Mouse (Mus musculus): Measurements from ENCODE around the gene Ccp110. TPM values are rescaled to one million over a fixed set of nuclear protein-coding genes. Genes with fewer than 3 reads are reported as not detected.

Ccp110 gene
- total RNA-seq, 2 experiments from 2014 or later: 4.1 to 4.8 TPM

DNA sequence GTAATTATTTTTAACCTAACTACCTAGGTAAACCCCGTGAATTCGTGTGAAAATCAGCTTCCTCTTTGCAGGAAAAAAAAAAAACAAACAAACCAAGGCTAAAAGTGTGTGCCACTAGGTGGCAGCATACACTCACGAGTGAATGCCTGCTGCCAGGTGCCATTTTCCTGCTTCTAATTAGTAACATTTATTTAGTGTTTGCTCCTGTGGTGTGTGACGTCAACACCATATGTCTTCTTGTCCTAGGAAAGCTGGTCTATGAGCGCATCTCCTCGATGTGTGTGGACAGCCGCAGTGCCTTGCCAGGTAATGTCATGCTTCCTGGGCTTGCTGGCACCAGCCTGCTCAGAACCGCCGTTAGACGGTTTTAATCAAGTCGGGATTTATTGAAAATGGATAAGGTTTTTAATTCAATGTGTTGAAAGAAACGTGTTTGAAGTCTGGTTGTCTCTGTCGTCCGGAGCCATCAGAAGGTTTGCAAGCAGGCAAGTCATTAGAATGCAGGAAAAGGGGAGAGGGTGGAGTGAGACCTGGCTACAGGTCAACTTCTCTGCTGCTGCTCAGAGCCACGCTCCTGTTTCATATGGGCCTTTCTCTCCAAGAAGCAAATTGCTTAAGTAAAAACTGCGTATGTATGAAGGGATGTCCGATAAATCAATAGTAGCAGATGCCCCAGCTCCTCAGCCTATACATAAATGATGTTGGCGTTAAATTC, 53.9 kb downstream of the Ccp110 start:
- DNase-seq: peak; percentile 57 to 79
- intact Hi-C loops (cut with DNase I): loop anchor here (1.0 to 10.0 kb wide), 4 partner anchors 86 to 749 kb away; partner anchors contain the start of gene Acsm5

DNA sequence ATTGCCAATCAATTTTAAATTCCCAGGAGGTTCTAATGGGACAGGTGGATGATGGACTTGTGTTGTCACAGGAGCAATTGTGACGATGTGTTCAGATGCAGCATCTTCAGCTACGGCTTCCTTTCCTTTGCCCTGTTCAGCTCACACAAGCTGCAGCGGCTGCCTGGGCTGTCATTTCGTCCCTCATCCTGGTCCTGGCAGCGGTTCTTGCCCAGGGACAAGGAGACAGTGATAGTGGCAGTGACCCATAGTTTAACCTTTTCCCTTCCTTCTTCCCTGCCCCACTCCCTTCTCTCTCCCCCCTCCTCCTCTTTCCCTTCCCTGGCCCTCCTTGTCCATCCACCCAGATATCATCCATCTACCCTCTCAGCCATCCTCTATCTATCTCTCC, 54.5 kb downstream of the Ccp110 start:
- intact Hi-C loops (cut with DNase I): loop anchor here (1.0 to 10.0 kb wide), 4 partner anchors 85 to 748 kb away; partner anchors contain the start of gene Acsm5
- DNase-seq: no peak

DNA sequence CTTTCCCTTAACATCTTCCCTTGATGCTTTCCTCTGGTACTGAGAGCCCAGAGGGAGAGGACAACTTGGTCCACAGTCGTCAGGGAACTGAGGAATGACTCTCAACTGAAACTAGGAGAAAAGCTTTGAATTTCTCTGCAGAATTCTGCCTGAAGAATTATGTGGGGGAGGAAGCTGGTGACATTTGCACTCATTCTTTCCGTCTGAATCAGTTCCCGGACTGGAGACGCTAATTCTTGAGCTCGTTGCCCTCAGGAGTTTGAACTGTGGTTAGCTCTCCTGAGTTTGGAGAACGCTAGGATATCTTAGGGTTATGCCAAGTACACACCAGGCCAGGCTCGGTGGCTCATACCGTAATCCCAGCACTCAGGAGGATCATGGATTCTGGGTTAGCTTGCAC, 56.9 kb downstream of the Ccp110 start:
- intact Hi-C loops (cut with DNase I): loop anchor here (5.0 to 10.0 kb wide), 3 partner anchors 83 to 746 kb away; partner anchors contain the start of gene Acsm5
- peak; percentile 18 to 40 for DNase-seq

DNA sequence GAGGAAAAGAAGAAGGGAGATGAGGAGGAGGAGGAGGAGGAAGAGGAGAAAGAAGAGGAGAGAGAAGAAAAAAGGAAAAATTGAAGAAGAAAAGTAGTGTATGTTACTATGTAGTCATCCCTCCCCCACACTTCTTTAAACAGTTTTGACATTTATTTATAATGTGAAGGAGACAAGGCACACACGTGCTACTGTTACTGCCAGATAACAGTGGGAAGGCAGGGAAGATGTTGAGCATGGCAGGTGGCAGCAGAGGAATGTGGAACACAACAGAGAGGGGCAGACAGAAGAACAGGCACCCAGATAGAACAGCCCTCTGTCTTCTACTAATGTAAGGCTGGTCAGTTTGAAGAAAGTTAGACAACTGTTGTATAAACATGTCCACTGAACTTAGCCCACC, 57.3 kb downstream of the Ccp110 start:
- intact Hi-C loops (cut with DNase I): loop anchor here (5.0 to 10.0 kb wide), 3 partner anchors 83 to 745 kb away; partner anchors contain the start of gene Acsm5

DNA sequence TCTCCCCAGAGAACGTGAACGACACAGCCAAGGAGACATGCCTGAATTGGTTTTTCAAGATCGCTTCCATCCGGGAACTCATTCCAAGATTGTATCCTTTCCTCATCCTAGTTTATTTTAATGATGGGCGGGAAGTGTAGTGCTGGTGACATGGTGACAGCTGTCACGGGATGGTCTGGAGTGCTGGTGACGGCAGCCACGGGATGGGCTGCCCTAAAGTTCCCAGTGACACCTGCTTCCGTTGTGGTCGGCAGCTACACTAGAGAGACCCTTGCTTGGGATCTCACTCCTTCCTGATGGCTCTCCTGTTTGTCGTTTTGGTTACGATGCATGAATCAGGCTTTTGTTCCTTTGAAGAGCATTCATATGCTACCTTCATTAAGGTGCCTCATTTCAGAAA, 60.7 kb downstream of the Ccp110 start:
- intact Hi-C loops (cut with DNase I): no loop called here

More for the DNA sequence above, 57.3 kb downstream of the Ccp110 start:
- DNase-seq: no peak

DNA sequence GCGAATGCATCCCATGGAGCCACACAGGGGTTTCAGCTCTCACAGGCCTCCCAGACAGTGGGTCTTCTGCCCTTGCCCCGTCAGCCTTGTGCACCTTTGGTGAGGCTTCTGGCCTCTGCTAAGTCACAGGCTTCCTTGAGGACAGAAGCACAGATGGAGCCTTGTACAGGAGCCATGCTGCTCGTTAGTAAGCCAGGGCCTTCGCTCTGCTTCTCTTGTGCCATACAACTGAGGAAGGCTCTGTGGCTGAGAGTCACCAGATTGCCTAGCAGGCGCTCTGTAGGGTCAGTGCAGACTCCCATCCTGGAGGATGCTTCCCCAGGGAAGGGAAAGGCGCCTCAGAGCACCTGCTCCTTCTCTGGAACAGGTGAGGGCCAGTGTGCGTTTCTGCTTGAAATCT, 63.6 kb downstream of the Ccp110 start:
- intact Hi-C loops (cut with DNase I): no loop called here

More for the DNA sequence above, 60.7 kb downstream of the Ccp110 start:
- DNase-seq: no peak

DNA sequence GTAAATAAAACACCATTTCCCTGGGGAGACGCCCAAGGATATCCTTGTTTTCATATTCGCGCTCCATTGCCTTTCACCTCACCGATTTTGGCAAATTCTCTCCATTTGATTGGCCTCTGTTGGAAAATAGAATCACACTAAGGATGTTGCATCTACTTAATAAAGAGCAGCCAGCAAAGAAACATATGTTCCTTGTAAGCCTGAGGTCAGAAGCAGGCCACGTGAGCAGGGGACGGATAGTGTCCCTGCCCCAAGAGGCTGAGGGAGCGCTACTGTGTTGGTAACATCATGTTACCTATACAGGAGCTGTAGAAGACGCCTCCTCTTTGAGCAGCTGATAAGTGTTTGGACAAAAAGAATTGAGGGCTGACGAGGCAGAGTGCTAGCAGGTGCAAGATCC, 64.1 kb downstream of the Ccp110 start:
- intact Hi-C loops (cut with DNase I): no loop called here
- peak in 1 of 2 experiments; percentile 19 for DNase-seq

More for the DNA sequence above, 63.6 kb downstream of the Ccp110 start:
- DNase-seq: no peak

DNA sequence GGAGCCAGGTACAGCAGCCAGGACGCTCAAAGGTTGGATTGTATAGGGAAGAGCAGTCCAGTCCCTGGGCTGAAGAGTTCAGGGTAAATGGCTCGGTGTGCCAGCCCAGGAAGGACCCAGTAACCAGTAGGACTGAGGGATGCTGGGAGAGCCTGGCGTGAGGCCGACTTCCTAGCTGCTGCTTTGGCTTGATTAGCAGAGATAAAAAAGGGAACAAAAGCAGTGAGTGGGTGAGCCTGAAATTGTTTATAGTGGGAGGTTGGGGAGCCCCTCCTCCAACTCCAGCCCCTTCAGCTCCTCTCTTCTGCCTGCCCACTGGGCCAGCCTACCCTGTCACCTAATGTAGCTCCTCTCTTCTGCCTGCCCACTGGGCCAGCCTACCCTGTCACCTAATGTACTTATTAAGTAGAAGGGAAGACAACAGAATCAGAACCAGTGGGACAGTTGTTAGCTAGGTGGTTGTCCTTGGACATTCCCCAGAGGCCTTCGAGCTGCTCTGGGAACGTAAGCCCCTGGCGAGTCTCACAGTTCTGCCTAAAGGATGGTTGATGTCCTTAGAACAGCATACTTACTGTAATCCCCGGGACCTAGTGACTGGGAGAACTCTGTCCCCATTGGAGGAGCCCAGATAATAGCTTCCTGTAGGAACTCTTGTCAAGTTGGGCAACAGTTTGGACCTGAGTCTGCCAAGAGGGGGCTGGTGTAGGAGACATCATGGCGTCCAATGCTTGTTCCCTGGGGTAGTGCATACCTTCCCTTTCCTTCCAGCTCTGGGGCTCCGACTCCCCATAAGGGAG, 65.4 kb downstream of the Ccp110 start:
- intact Hi-C loops (cut with DNase I): no loop called here
- peak in 1 of 2 experiments; percentile 54 for DNase-seq

- intact Hi-C loops (cut with DNase I): no loop called here
- no peak for DNase-seq
These were observed 66.2 kb downstream of the Ccp110 start for GRCm38 (mm10) chr7:118778561-118778960.

DNA sequence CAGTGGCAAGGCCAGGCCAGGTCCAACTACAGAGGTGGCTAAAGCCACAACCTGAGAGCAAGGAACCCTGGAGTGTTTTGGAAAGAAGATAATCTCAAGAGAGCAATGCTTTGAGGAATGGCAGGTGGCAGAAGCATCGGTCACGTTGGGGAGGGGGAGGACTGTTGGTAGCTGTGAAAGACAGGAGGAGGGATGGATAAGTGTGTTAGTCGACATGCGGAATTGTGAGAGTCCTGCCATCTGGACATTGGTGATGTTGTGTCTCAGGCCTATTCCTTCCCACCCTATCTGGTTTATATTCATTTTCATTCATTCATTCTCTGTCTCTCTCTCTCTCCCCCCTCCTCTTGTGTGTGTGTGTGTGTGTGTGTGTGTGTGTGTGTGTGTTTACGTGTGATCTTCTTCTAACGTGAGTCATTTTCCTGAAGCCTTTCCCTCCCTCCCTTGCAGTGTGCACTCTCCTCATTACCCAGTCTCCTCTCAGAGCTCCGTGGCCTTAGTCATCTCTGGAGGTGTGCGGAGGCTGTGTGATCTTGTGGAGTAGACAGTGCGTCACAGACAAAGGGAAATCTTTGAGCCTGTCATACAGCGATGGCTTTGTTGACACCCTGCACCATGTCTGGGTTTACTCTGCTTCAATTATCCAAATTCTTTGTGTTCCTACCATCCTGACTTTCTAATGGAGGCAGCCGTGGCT, 71.1 kb downstream of the Ccp110 start:
- intact Hi-C loops (cut with DNase I): no loop called here
- no peak for DNase-seq

DNA sequence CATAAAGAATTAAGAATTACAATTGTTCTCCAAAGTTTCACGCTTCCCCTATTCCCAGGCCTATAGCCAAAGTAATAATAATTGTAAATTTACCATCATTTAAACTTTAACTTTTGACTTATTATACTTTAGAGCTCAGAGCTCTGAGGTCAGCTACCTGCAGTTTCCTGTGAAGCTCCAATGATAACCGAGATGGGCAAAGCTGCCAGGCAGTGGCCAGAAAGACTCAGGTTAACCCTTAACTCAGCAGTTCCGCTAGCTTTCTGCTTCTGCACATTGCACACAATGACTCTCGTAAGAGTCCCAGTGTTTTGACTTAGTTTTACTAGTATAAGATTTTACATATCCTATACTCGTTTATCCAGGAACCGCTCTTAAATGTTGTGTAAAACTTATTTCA, 73.7 kb downstream of the Ccp110 start:
- intact Hi-C loops (cut with DNase I): no loop called here
- no peak for DNase-seq

Other genes with a start within 250 kb of the Ccp110 start
- 10 to 100 TPM; 48.3 to 49.2 TPM for gene Itpripl2, start 220.6 kb upstream of the Ccp110 start, total RNA-seq (2021)
- 100 to 1,000 TPM; 103 to 108 TPM for gene Coq7, start 179.2 kb upstream of the Ccp110 start, total RNA-seq (2021)
- gene Tmc7, start 127.8 kb upstream of the Ccp110 start, total RNA-seq (2021): 1 to 10 TPM; 9.4 TPM
- 1 to 10 TPM in 1 of 2 experiments, under 1 TPM in 1; 0.89 to 1.2 TPM for gene Tmc5, start 115.3 kb upstream of the Ccp110 start, total RNA-seq (2021)
- gene Gde1, start 6.8 kb upstream of the Ccp110 start, total RNA-seq (2021): 10 to 100 TPM; 30.0 to 38.2 TPM
- 10 to 100 TPM; 29.6 to 33.3 TPM for gene Vps35l, start 27.7 kb downstream of the Ccp110 start, total RNA-seq (2021)
- under 1 TPM; 0.45 to 0.74 TPM for gene Iqck, start 143.2 kb downstream of the Ccp110 start, total RNA-seq (2021)
- gene Knop1, start 143.7 kb downstream of the Ccp110 start, total RNA-seq (2021): 10 to 100 TPM; 20.0 to 25.5 TPM